Mouse (Mus musculus): Measurements from ENCODE around the gene Elmo3. TPM values are rescaled to one million over a fixed set of nuclear protein-coding genes. Genes with fewer than 3 reads are reported as not detected.
A peak's percentile ranks its signal among the peaks of the same experiment; 100 is the strongest.

Elmo3 gene
- polyA plus RNA-seq, 1 experiment from 2014 or later: 17.1 TPM

- ATAC-seq (ENCODE audit: low FRiP score, low TSS enrichment) (no peak), DNase-seq (ENCODE audit: low spot score) (no peak)
- Histone ChIP-seq H3K27me3 (ENCODE audit: control insufficient read depth, insufficient read depth, low read length) (no peaks in the 10 kb centered on the region; the same call in 1 of the 2 replicates), H3K27ac (replicated peaks) (no peak overlapping the region), H3K4me3 (ENCODE audit: low read depth, low read length) (no peak overlapping the region), H3K9ac (ENCODE audit: low read length) (no peak overlapping the region), H3K9me3 (ENCODE audit: control insufficient read depth, low read length) (no peaks in the 10 kb centered on the region), H3K4me2 (replicated peaks; ENCODE audit: low read depth) (no peak overlapping the region), H3K36me3 (ENCODE audit: control insufficient read depth, insufficient read depth, low read length) (no peaks in the 10 kb centered on the region), H3K4me1 (replicated peaks; ENCODE audit: control insufficient read depth, insufficient read depth) (peaks cover 10% of the 10 kb centered on the region; the same call in 1 of the 2 replicates)
- TF ChIP-seq CTCF (IDR thresholded peaks at IDR 0.05; ENCODE audit: low read depth): no peak
- TF ChIP-seq EP300 (optimal IDR thresholded peaks at IDR 0.05): no peak
- 77% methylated on average over 7 of the region's 7 CpGs for WGBS
Measured at GRCm38 (mm10) chr8:105260371-105261099, 44.9 kb upstream of the Elmo3 start.

GRCm38 (mm10) chr8:105261326-105261980 is 43.9 kb upstream of the Elmo3 start:
- WGBS: 82% methylated on average over 12 of the region's 12 CpGs

GRCm38 (mm10) chr8:105263244-105263912 is 42.0 kb upstream of the Elmo3 start:
- ATAC-seq (ENCODE audit: low FRiP score, low TSS enrichment) (no peak), DNase-seq (ENCODE audit: low spot score) (no peak)
- H3K4me2 ChIP-seq (replicated peaks; ENCODE audit: low read depth): peak overlapping the region; percentile 91; the same call in 1 of the 2 replicates
- H3K9ac ChIP-seq (ENCODE audit: low read length): no peak overlapping the region
- H3K36me3 ChIP-seq (ENCODE audit: control insufficient read depth, insufficient read depth, low read length): no peaks in the 10 kb centered on the region; the same call in 1 of the 2 replicates
- 46% methylated on average over 16 of the region's 16 CpGs for WGBS
- H3K27me3 ChIP-seq (ENCODE audit: control insufficient read depth, insufficient read depth, low read length): no peaks in the 10 kb centered on the region; the same call in 1 of the 2 replicates
- H3K4me1 ChIP-seq (replicated peaks; ENCODE audit: control insufficient read depth, insufficient read depth): peaks cover 10% of the 10 kb centered on the region; the same call in 1 of the 2 replicates
- H3K4me3 ChIP-seq (ENCODE audit: low read depth, low read length): peak overlapping the region; percentile 65; the same call in 1 of the 2 replicates
- TF ChIP-seq EP300 (optimal IDR thresholded peaks at IDR 0.05) (no peak), CTCF (IDR thresholded peaks at IDR 0.05; ENCODE audit: low read depth) (peak; percentile 34; the same call in 1 of the 2 replicates)
- H3K9me3 ChIP-seq (ENCODE audit: control insufficient read depth, low read length): no peaks in the 10 kb centered on the region
- no peak overlapping the region for H3K27ac ChIP-seq (replicated peaks)

More at GRCm38 (mm10) chr8:105261326-105261980, 43.9 kb upstream of the Elmo3 start:
- no peak overlapping the region for H3K9ac ChIP-seq (ENCODE audit: low read length)
- no peak for TF ChIP-seq CTCF (IDR thresholded peaks at IDR 0.05; ENCODE audit: low read depth)
- no peak for TF ChIP-seq EP300 (optimal IDR thresholded peaks at IDR 0.05)
- H3K4me3 ChIP-seq (ENCODE audit: low read depth, low read length): no peak overlapping the region
- peaks cover 10% of the 10 kb centered on the region; the same call in 1 of the 2 replicates for H3K4me1 ChIP-seq (replicated peaks; ENCODE audit: control insufficient read depth, insufficient read depth)
- no peaks in the 10 kb centered on the region for H3K9me3 ChIP-seq (ENCODE audit: control insufficient read depth, low read length)
- no peaks in the 10 kb centered on the region for H3K36me3 ChIP-seq (ENCODE audit: control insufficient read depth, insufficient read depth, low read length)
- no peak for ATAC-seq (ENCODE audit: low FRiP score, low TSS enrichment)
- H3K27ac ChIP-seq (replicated peaks): no peak overlapping the region
- H3K4me2 ChIP-seq (replicated peaks; ENCODE audit: low read depth): no peak overlapping the region
- no peak for DNase-seq (ENCODE audit: low spot score)
- H3K27me3 ChIP-seq (ENCODE audit: control insufficient read depth, insufficient read depth, low read length): no peaks in the 10 kb centered on the region; the same call in 1 of the 2 replicates

- Histone ChIP-seq H3K4me2 (replicated peaks; ENCODE audit: low read depth) (peak within 1 kb of the TSS; percentile 91), H3K9me3 (ENCODE audit: control insufficient read depth, low read length) (no peaks in the 10 kb centered on the region), H3K4me1 (replicated peaks; ENCODE audit: control insufficient read depth, insufficient read depth) (0 out of 2 replicates have a peak, but pooled peaks cover 11% of the 10 kb centered on the region), H3K27me3 (ENCODE audit: control insufficient read depth, insufficient read depth, low read length) (peaks cover 2% of the 10 kb centered on the region; the same call in 1 of the 2 replicates), H3K36me3 (ENCODE audit: control insufficient read depth, insufficient read depth, low read length) (no peaks in the 10 kb centered on the region; the same call in 1 of the 2 replicates), H3K4me3 (ENCODE audit: low read depth, low read length) (peak within 1 kb of the TSS; percentile 65), H3K27ac (replicated peaks) (no peak within 1 kb of the TSS), H3K9ac (ENCODE audit: low read length) (peak within 1 kb of the TSS; percentile 69)
- TF ChIP-seq EP300 (optimal IDR thresholded peaks at IDR 0.05) (no peak), CTCF (IDR thresholded peaks at IDR 0.05; ENCODE audit: low read depth) (0 out of 2 replicates have a peak, but pooled peaks have one; percentile 10)
- under 1% methylated on average over 54 of the region's 54 CpGs for WGBS
- DNase-seq (ENCODE audit: low spot score): peak; percentile 83
- peak; percentile 76 for ATAC-seq (ENCODE audit: low FRiP score, low TSS enrichment)
Measured at GRCm38 (mm10) chr8:105264024-105264982, 41.1 kb upstream of the Elmo3 start, which contains the start of the genes Tradd and Fbxl8. Gene Tradd (minus strand): TSS chr8:105264609. Gene Fbxl8 (plus strand): TSS chr8:105264648.

Data from stomach, postnatal 0 days (tissue).